Mouse (Mus musculus): ENCODE results near the gene Cmtm1.
"Not testable (repeated sequence)": the region's sequence is repeated elsewhere in the genome, so short reads cannot be mapped to it uniquely, and the experiment has no call there.

Cmtm1 gene

DNA sequence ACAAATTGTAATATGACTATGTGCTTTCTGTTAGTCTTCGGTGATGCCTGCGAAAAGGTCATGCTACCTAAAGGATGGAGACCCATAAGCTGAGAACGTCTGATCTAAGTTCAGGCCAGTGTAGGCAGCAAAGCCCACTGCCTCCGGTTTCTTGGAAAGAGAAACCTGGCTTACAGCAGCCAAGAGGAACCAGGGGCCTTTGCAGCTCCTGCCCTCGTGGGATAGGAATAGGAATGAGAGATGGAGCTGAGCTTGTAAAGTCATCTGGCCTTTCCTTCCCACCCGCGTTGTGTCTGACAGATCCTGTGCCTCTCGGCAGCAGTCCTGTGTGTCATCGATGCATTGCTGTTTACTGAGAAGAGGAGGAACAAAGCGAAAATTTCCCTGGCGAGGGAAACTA lies 11.3 kb upstream of the Cmtm1 start, which contains the start of gene Gm11020:
Gm11020 (plus strand) TSS at position 301 of the 400 bp plus-strand sequence.
- DNase-seq (ENCODE audit: low spot score in 2 of 2): not testable (repeated sequence)

DNA sequence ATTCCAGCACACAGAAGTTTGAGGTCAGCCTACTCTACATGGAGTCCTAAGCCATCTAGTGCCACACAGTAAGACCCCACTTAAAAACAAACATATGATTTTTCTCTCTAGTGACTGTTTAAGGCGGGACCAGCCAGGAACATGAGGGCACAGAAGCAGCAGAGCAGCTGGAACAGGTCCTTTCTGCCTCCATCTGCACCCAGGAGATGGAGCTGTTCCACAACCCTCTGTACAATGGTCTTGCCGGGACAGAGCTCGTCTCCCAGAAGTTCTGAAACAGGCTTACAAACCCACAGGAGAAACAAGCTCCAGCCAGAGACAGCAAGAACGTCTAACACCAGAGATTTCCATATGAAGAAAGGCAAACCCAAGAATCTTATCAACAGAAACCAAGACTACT lies 3.4 kb upstream of the Cmtm1 start:
- no peak for DNase-seq (ENCODE audit: low spot score in 2 of 2)

- DNase-seq (ENCODE audit: low spot score in 2 of 2): not testable (repeated sequence)
These were observed 2.1 kb upstream of the Cmtm1 start for GRCm38 (mm10) chr8:104312023-104312422.

- DNase-seq (ENCODE audit: low spot score in 2 of 2): not testable (repeated sequence)
These were observed 1.6 kb downstream of the Cmtm1 start for GRCm38 (mm10) chr8:104308341-104308740.

DNA sequence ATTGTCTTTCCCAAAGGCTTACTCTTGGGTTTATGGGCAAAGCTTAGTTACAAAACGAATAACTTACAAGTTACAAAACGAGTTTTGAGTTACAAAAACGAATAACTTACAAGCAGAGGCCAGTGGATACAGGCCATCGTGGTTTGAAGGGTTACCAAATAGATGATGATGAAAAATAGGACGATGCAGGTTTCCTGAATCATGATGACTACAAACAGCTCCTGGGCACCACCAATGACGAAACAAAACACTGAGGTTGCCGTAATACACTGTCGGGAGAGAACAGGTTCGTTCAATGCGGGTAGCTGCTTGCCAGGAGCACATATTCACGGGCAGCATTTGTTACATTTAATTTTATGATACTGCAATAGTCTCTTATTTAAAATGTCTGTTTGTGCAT lies 5.0 kb downstream of the Cmtm1 start:
- no peak for DNase-seq (ENCODE audit: low spot score in 2 of 2)

- not testable (repeated sequence) for DNase-seq (ENCODE audit: low spot score in 2 of 2)
These were observed 7.4 kb downstream of the Cmtm1 start for GRCm38 (mm10) chr8:104302536-104302935.

- DNase-seq (ENCODE audit: low spot score in 2 of 2): not testable (repeated sequence)
These were observed 8.4 kb downstream of the Cmtm1 start for GRCm38 (mm10) chr8:104301577-104301976.

DNA sequence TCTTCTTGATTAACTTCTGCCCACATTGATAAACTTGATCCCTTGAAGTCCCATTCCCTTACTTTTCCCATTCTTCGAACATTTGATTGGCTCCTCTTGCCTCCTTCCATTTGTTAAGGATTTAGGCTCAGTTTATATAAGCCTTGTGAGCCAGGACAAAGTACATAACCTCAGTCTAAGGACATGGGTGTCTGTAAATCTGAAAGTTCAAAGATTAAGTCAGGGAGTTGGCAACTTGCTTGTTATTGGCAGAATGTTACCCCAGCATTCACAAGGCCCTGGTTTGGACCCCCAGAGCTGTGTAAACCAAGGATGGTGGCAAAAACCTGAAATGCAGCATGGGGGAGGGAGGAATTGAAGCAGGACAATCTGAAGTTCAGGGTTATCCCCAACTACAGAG lies 15.5 kb downstream of the Cmtm1 start:
- no peak for DNase-seq (ENCODE audit: low spot score in 2 of 2)

GRCm38 (mm10) chr8:104293081-104293480 lies 16.9 kb downstream of the Cmtm1 start, which contains the start of gene Cmtm2a:
Gene Cmtm2a (minus strand): TSS chr8:104293181.
- DNase-seq (ENCODE audit: low spot score in 2 of 2): not testable (repeated sequence)

DNA sequence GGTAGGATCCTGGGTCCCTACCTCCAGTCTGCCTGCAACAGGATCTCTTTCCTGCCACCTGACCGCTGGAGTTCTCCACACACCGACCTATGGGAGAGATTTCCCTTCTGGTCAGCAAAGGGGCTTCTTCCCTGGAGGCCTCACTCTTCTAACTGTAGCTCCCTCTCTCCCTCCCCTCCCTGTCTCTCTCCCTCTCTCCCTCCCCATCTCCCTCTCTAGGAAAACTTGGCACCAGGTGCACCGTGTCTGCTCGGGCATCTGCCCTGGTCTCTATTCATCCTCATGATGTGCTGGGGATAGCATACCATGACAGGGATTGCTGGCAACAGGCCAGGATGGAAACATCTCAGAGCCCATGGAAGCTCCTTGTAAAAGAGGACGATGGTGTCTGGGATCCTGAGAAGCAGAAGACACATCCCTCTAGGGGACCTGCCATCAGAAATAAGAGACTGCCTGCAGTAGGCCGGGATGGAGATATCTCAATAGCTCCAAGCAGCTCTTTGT lies 41.0 kb downstream of the Cmtm1 start:
- DNase-seq (ENCODE audit: low spot score in 2 of 2): no peak

DNA sequence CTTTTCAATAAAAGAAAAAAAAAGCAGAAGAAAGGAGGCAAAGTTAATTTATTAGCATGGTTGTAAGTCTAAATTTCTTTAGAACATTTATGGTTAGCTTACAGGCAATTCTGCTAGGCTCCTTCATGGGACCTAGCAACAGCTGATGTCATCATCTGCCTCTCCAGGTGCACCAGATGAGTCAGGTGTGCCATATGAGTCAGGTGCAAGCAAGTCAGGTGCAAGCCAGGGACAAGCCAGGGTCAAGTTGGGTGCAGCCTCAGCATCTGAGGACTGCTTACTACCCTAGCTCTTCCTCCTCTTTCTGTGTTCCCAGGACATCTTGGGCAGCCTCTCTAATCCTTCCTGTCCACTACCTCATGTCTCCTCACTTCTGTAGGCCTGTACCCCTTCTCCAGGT lies 41.6 kb downstream of the Cmtm1 start:
- no peak for DNase-seq (ENCODE audit: low spot score in 2 of 2)

DNA sequence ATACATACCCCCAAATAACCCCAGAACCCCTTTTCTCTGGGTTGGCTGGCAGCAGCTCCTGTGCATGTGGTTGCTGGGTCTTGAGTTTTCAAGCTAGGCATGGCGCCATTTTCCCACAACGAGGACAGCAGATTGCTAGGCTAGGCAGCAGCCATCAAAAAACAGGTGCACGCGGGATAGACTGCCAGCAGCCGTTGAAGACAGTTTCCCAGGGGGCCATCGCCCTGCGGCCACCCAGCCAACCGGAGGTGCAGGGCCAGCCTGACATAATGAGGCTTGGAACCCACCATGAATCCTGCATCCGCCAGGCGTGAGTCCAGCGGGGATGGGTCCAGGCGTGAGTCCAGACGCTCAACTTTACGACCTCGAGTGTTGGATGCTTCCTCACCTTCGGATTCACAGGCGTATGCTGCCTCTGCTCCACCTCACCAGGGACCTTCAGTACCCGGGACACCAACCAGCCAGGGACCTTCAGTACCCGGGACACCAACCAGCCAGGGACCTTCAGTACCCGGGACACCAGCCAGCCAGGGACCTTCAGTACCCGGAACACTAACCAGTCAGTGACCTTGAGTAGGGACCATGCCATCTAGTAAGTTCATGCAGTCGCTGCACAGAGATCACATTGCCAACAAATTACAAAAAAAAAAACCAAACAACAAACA lies 45.5 kb downstream of the Cmtm1 start:
- DNase-seq (ENCODE audit: low spot score in 2 of 2): not testable (repeated sequence)

DNA sequence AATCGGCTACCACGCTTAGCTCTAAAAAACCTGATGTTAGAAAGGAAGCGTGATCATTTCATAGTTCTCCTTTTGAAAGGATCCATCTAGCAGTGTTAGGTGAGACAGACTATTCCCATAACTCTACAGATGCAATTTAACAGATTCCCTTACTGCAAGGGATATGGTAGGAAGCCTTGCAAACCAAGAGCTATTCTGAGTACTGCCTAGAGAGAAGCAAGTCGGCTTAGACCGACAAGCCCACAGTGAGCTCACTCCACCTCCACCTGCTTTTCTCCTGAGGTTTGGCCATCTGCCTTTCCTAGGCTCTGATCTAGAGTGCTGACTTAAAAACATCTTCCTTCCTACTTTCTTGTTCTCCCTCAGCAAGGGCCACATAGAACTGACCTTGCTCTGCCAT lies 48.1 kb downstream of the Cmtm1 start:
- not testable (repeated sequence) for DNase-seq (ENCODE audit: low spot score in 2 of 2)

GRCm38 (mm10) chr8:104253016-104253415 lies 56.9 kb downstream of the Cmtm1 start:
- no peak for DNase-seq (ENCODE audit: low spot score in 2 of 2)

- no peak for DNase-seq (ENCODE audit: low spot score in 2 of 2)
These were observed 58.5 kb downstream of the Cmtm1 start for GRCm38 (mm10) chr8:104251461-104251860.

DNA sequence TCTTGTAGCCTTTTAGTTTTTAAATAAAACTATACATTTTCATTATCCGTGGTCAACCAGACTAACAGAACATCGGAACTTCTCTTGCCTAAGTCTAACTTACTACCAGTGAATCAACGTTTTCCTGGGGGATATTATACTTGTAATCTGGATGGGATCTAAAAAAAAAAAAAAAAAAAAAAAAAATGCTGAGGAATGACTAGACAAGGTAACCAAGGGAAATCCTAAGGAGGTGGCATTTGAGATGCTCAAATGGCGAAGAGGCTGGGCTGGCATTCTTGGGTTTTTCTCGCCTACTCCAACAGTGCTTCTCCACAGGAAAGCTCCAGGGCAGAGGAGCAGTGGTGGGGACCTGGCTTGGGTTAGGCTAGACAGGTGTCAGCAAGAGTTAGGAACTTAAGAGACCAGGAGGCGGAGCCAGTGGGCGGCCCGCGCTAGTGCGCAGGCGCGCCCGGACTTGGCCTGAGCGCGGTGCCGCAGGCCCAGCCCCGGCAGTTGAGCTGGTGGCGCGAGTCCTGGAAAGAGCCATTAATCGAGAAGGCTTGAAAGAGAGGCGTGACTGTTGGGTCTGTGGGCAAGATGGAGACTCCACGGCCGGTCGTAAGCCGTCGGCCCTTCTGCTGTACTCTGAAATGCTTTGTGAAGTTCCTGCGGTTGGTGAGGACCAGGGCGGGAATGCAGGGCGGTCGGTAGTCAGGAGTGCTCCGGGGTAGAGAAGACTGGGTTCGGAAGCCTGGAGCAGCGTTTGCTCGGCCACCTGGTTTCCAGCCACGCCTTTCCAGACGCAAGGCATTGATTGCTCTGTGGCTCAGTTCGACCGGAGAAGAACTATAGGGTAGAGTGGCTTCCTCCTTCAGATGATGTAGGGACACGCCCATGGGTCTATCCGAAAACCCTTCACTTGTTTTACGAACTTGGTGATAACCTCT lies 59.2 kb downstream of the Cmtm1 start, which contains the start of gene Cklf:
Cklf (plus strand) TSS at position 423 of the 929 bp plus-strand sequence.
- DNase-seq (ENCODE audit: low spot score in 2 of 2): peak; percentile 76 to 80

DNA sequence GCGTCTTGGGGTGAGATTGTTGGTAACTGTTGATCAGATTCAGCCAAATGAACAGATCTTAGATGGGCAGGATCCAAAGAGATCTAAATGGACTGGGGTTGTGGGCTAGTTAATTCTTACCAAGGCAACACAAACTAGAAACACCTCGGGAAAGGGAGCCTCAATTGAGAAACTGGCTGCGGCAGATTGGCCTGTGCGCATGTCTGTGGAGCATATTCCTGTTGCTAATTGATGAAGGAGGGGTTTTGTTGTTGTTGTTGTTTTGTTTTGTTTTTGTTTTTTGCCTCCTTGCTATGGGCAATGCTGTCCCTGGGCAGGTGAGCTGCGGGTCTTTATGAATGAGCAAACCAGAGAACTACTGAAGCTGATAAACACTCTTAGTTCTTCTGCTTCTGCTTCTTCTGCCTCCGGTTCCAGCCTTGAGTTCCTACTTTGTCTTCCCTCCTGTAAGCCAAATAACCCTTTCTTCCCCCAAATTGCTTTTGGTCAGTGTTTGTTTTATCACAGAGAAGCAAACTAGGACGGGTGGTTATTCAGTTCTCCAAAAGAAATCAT lies 60.4 kb downstream of the Cmtm1 start:
- no peak for DNase-seq (ENCODE audit: low spot score in 2 of 2)

DNA sequence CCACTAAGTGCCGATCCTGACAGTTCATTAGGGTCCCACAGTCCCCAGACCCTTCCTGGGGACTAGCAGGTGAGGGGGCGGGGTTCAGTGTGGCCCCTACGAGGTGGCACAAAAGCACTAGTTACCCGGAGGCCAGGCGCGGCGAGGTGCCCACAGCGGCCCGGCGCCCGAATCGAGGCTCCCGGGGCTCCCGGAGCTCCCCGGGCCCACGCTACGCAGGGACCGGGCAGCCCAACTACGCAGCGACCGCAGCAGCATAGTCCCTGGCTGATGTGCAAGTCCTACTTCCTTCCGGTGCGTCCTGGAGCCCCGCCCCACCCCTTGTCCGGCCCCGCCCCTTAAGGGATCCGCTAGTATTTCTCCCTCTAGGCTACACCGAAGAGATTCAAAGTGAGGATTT lies 61.7 kb downstream of the Cmtm1 start, which contains the start of gene Tk2:
Tk2 (minus strand) TSS at position 283 of the 400 bp plus-strand sequence.
- DNase-seq (ENCODE audit: low spot score in 2 of 2): peak; percentile 56 to 60

- peak in 1 of 2 experiments; percentile 32 for DNase-seq (ENCODE audit: low spot score in 2 of 2)
These were observed 62.1 kb downstream of the Cmtm1 start for GRCm38 (mm10) chr8:104247908-104248275.

DNA sequence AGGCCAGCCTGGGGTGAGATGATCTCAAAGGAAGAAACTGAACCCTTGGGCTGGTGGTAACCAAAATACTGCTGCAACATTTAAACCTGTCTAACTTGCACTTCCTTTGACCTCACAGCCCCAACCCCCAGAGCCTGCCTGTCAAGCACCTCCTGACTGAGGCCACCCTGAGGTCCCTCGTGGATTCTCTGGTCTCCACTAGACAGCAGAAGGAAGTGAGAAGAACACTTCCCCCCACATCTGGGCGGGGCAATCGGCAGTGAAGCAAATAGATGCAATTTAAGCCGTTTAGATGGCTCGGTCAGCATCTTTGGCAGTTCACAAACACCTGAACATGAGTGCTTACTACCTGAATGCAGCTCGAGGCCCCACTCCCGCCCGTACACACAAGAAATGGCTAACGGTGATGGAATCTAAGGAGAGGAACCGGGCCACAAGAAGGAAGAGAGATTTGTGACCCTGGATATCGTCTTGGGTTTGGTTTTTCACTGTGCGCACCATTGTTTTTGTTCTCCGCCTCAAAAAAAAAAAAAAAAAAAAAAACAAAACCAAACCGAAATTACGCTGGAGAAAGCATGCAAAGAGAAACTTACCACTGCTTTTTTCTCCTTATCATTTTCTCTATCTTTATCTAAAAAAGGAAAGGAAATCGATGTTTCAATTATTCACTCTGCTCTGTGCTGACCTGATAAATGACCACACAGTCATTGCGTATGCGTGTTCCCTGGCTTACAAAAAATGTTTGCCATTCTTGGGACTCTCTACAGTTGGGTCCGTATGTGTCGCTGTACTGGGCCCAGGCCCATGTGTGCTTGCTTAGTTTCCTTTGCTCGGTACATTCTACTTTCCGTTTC lies 62.7 kb downstream of the Cmtm1 start:
- DNase-seq (ENCODE audit: low spot score in 2 of 2): peak in 1 of 2 experiments; percentile 18

DNA sequence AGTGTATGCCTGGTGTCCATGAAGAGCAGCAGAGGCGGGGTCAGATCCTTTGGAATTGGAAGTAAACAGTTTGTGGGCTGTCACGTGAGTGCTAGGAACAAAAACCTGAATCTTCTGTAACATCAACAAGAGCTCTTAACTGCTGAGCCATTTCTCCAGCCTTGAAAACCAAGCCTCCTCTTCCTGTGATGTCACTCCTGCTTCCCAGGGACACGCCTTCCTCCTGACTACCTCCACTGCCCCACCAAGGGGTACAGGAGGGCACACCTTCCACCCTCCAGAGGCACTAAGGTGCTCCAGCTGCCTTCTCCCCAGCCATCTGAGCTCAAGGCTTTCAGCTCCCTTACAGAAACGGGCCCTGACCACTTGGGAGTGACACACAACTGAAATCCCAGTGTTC lies 63.3 kb downstream of the Cmtm1 start:
- DNase-seq (ENCODE audit: low spot score in 2 of 2): no peak
